Mouse (Mus musculus) megakaryocyte progenitor cell, adult 5-6 weeks (primary cell): Measurements from ENCODE around the gene Cdca4. TPM values are rescaled to one million over a fixed set of nuclear protein-coding genes. Genes with fewer than 3 reads are reported as not detected.
"Not testable (repeated sequence)": the region's sequence is repeated elsewhere in the genome, so short reads cannot be mapped to it uniquely, and the experiment has no call there.

ENCODE experiments used
- ATAC-seq: replicated peaks from 2 replicates; pipeline ENCODE4 v1.8.0; 2016; ENCODE audit warnings: mild to moderate bottlenecking, moderate TSS enrichment, inconsistent platforms; ENCODE audit not compliant: poor library complexity
- total RNA-seq, 2 experiments: library from RNA; stranded (forward) in 1 of 2; stranded (reverse) in 1 of 2; fragments of 157-497, 149-512 nt in 1 of 2; fragments of 200-1000 nt in 1 of 2; gene quantifications; 2 replicates each; pipeline versions ENCODE4 v1.2.3 to v1.2.4; 2015 to 2017

The Cdca4 gene
- total RNA-seq, 2 experiments from 2014 or later = 56.8 to 64.3 TPM

GRCm38 (mm10) chr12:112858581-112859336 is 29.5 kb upstream of the Cdca4 start:
- ATAC-seq = no peak

- no peak for ATAC-seq
These were observed 28.1 kb upstream of the Cdca4 start for GRCm38 (mm10) chr12:112857021-112857925.

- ATAC-seq = no peak
These were observed 27.1 kb upstream of the Cdca4 start for GRCm38 (mm10) chr12:112856338-112856737.

- ATAC-seq = peak; percentile 64
These were observed 25.5 kb upstream of the Cdca4 start for GRCm38 (mm10) chr12:112854610-112855333.

GRCm38 (mm10) chr12:112853050-112853729 is 24.0 kb upstream of the Cdca4 start:
- no peak for ATAC-seq

GRCm38 (mm10) chr12:112851116-112851515 is 21.9 kb upstream of the Cdca4 start:
- no peak for ATAC-seq

- no peak for ATAC-seq
These were observed 21.1 kb upstream of the Cdca4 start for GRCm38 (mm10) chr12:112850344-112850743.

- peak; percentile 85 for ATAC-seq
These were observed 20.2 kb upstream of the Cdca4 start for GRCm38 (mm10) chr12:112849235-112850022.

GRCm38 (mm10) chr12:112847880-112848279 is 18.7 kb upstream of the Cdca4 start:
- ATAC-seq = 0 out of 2 replicates have a peak, but pooled peaks have one; percentile 38

GRCm38 (mm10) chr12:112843803-112844202 is 14.6 kb upstream of the Cdca4 start:
- ATAC-seq = peak; percentile 82

- ATAC-seq = not testable (repeated sequence)
These were observed 12.9 kb upstream of the Cdca4 start for GRCm38 (mm10) chr12:112842128-112842527.

GRCm38 (mm10) chr12:112841338-112841892 is 12.2 kb upstream of the Cdca4 start:
- not testable (repeated sequence) for ATAC-seq

GRCm38 (mm10) chr12:112840209-112841086 is 11.2 kb upstream of the Cdca4 start:
- peak; percentile 74 for ATAC-seq

GRCm38 (mm10) chr12:112835046-112835445 is 5.8 kb upstream of the Cdca4 start:
- ATAC-seq = no peak

- peak; percentile 49 for ATAC-seq
These were observed 4.3 kb upstream of the Cdca4 start for GRCm38 (mm10) chr12:112833527-112833926.

- no peak for ATAC-seq
These were observed 3.2 kb upstream of the Cdca4 start for GRCm38 (mm10) chr12:112832411-112832810.

- ATAC-seq = no peak
These were observed 1.3 kb upstream of the Cdca4 start for GRCm38 (mm10) chr12:112830570-112830969.

GRCm38 (mm10) chr12:112830141-112830540 is 918 bp upstream of the Cdca4 start:
- ATAC-seq = no peak
